Mouse (Mus musculus) thymus, postnatal 25 days (tissue): Measurements from ENCODE around the gene Canx.
"Not testable (repeated sequence)": the region's sequence is repeated elsewhere in the genome, so short reads cannot be mapped to it uniquely, and the experiment has no call there.

Experiments used
- DNase-seq: peaks from one replicate; pipeline ENCODE4 v3.0.0; 2022

Canx gene

GRCm38 (mm10) chr11:50325496-50326301, at the start of gene Canx:
TSS of gene Canx (minus strand) at chr11:50325673.
- peak; percentile 99 for DNase-seq

GRCm38 (mm10) chr11:50374286-50375015, 49.0 kb upstream of the Canx start:
- DNase-seq = no peak

- DNase-seq = no peak
Measured at GRCm38 (mm10) chr11:50373621-50374020, 48.1 kb upstream of the Canx start.

- no peak for DNase-seq
Measured at GRCm38 (mm10) chr11:50373086-50373485, 47.6 kb upstream of the Canx start.

DNA sequence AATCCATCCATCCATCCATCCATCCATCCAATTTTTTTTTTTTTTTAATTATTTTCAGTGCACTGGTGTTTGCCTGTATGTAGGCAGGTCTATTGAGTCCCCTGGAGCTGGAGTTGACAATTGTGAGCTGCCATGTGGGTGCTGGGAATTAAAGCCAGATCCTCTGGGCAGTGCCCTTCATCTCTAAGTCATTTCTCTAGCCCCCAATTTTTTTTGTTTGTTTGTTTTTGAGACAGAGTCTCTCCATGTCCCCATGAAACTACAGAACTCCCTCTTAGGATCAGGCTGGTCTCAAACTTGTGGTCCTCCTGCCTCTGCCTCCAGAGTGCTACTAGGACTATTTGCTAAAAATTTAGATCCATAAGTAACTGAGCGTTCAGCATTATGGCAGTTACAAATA, 46.4 kb upstream of the Canx start:
- DNase-seq = no peak

DNA sequence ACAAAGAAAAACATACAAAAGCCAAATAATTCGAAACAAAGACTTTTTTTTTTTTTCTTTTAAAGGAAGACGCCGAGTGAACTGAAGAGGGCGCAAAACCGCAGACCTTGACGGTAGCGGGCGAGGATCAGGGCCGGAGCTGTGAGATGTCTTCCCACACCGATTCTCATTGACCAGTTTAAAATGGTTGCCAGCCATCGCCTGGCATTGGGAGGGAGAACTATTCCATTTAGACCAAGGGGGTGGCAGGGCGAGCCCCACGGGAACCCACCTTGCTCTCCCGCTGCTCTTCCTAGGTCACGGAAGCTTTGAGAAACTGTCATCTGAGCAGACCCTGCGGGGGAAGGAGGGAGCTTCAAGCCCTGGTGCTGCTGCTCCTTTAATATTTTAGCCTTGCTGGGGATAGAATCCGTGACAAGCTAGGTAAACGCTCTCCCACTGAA, 45.9 kb upstream of the Canx start:
- peak; percentile 69 for DNase-seq

GRCm38 (mm10) chr11:50370969-50371368, 45.5 kb upstream of the Canx start:
- DNase-seq = no peak

GRCm38 (mm10) chr11:50369360-50369911, 44.0 kb upstream of the Canx start:
- no peak for DNase-seq

DNA sequence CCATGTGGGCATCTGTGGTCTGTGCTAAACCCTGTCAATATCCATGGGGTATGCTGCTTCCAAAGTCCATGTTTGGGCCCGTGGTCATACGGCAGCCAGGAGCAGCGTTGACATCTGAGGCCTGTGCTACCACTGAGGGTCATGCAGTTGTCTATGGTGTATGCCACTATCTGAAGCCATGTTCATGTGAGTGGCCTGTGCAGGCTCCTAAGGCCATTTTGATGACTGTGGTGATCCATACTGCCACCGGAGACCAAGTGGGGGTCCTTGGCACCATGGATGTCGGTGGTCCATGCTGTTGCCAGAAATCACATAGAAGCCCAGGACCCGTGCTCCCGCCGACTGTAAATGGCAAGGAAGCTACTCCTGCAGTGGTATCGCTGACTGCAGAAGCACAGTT, 42.1 kb upstream of the Canx start:
- no peak for DNase-seq

DNA sequence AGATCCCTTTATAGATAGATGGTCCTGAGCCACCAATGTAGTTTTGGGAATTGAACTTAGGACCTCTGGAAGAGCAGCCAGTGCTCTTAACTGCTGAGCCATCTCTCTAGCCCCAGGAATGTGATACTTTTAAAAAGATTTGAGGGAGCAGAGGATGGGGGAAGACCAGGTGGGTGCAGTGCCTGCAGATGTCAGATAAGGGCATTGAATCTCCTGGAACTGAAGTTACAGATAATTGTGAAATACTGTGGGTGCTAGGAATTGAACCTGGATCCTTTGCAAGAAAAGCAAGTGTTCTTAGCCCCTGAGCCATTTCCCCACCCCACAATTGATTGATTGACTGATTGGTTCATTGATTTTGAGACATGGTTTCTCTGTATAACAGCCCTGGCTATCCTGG, 39.8 kb upstream of the Canx start:
- no peak for DNase-seq

DNA sequence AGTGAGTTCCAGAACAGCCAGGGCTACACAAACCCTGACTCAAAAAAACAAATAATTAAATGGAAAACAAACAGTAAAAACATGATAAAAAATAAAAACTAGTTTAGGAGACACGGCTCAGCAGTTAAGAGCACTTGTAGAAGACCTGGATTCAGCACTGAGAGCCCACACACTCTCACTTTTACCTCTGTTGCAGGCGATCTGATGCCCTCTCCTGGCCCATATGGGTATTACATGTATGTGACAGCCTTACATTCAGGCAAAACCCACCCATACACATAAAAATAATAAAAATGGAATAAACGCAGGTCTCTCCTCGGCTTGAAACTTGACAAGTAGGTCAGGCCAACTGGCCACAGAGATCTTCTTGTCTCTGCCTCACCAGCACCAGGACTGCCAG, 39.1 kb upstream of the Canx start:
- peak; percentile 79 for DNase-seq

DNA sequence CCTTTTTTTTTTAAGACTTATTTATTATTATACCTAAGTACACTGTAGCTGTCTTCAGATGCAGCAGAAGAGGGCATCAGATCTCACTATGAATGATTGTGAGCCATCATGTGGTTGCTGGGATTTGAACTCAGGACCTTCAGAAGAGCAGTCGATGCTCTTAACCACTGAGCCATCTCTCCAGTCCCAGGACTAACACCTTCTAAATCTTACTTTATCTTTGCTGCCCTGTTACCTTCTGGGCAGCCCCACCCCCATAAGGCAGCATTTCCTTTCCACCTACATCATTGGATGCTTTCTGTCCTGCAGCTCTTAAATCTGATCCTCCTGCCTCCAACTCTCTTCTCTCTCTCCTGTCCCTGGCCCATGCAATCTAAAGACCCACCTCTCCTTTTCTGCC, 35.8 kb upstream of the Canx start:
- not testable (repeated sequence) for DNase-seq

GRCm38 (mm10) chr11:50358950-50359861, 33.7 kb upstream of the Canx start:
- DNase-seq = peak; percentile 19

- no peak for DNase-seq
Measured at GRCm38 (mm10) chr11:50355395-50355794, 29.9 kb upstream of the Canx start.

DNA sequence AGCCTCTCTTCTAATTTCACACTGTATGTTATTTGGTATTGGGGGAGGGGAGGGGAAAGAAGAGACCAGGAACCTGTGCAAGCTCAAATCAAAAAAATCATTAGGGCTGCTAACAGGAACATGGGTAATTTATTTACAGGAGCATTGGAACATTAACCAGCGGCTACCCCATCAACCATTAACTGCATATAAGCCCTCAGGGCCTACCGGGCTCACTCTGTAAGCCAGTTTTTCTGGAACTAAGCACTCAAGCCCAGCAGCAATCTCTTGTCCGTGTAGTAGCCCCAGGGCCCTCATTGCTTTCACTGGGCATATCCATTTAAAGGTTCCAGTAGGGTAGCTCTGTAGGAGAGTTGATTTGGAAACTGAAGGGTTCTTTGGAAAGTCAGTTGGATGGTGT, 29.4 kb upstream of the Canx start:
- DNase-seq = no peak

DNA sequence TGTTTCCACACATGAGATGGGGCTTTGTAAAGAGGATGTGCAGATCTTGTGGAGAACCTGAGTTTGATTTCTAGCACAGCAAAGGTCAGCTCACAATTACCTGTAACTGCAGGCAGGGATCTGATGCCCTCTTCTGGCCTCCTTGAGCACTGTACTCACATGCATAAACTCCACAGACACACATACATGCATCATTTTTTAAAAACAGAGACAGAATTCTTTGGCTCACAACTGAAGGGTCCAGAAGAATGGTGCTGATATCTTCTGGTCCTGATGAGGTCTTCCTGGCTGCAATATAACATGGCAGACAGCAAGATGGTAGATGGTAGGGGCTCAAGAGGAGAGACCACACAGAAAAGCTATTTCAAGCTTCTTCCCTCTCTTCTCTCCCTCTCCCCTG, 28.7 kb upstream of the Canx start, which contains the start of gene Cby3:
TSS of gene Cby3 (plus strand) at position 301 of the 400 bp plus-strand sequence.
- no peak for DNase-seq

- no peak for DNase-seq
Measured at GRCm38 (mm10) chr11:50352177-50352576, 26.7 kb upstream of the Canx start.

DNA sequence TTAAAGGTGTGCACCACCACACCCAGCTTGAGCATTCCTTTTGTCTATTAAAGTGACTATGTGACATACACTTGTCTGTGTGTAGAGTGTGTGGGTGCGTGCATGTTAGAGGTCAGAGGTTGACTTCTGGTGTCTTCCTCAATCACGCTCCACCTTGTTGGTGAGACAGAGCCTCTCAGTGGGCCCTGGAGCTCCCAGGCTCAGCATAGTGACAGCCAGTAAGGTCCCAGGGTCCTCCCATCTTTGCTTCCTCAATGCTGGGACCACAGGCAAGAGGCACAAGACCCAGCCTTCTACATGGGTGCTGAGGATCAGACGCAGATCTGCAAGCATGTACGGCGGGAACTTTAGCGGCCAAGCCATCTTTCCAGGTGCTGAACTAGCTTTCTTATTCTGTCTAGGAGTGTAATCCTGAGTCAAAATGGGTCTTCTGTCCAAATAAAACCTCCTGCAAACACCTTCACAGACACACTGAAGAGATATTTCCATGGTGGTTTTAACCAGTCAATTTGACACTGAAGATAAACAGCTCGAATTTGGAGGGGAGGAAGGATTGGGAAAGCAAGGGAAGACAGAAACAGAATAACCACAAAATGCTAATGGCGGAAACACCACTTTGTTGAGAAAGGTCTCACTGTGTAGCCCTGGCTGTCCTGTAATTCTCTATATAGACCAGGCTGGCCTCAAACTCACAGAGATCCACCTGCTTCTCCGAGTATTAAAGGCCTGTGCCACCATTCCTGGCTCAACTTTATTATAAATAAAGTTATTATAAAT, 21.0 kb upstream of the Canx start:
- no peak for DNase-seq

- DNase-seq = no peak
Measured at GRCm38 (mm10) chr11:50345486-50345885, 20.0 kb upstream of the Canx start.

DNA sequence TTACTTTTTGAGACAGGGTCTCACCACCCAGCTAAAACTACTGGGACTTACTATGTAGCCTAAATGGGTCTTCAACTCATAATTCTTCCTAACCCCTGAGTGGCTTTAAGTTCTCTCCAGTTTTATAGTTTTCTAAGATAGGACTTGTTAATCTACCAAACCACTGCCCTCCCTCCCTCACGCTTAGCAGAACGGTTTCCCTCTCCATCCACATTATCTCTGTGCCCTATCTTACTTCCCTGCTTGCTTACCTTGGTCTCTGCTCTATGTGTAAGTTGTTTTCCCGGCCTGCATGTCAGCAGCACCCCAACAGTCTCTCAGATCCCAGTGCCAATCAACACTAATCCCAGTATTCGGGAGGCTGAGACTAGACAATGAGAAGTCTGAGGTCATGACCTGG, 11.4 kb upstream of the Canx start:
- no peak for DNase-seq

DNA sequence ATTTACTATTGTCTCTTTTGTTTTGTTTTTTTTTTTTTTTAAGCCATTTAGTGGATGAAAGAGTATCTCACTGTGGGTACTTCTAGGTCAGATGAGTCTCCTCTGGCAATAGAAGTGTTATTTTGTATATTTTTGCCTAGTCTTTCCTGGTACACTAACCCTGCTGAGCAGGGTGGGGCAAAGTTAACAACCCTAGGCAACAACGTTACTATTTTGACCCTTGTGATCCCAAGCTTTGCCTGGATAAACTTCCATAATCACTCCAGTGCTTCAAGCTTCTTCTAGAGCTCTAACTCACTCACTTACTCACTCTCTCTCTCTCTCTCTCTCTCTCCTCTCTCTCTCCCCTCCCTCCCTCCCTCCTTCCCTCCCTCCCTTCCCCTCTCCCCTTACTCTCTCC, 10.7 kb upstream of the Canx start:
- no peak for DNase-seq

DNA sequence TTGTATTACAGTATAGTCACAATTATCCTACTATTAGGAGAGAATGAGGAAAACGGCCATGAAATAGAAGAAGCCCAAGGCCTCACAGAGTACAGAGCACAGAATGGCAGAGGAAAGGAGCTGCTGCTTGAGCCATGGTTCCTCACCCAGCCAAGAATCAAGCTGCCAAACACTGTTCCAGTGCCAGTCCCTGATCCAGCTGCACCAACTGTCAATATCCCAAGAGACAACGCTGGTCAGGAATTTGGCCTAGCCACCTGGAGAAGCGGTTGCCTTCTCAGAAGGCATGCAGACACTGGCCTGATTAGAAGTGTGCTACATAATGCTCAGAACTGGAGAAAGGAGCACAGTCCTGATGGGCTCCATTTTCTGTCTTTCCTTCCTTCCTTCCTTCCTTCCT, 7.7 kb upstream of the Canx start:
- DNase-seq = no peak
